Mouse (Mus musculus): ENCODE data around the gene Cdc14a.

GRCm38 (mm10) chr3:116352486-116352885, 71.3 kb downstream of the Cdc14a start:
- no peak for TF ChIP-seq CTCF (IDR thresholded peaks at IDR 0.05; ENCODE audit: extremely low read depth, insufficient read depth, low read length)
- TF ChIP-seq POLR2A (IDR thresholded peaks at IDR 0.05; ENCODE audit: extremely low read depth, insufficient read depth, low read length): no peak
